Comparison of ENCODE assay signal across 9 mouse cellular contexts in the genomic region with DNA sequence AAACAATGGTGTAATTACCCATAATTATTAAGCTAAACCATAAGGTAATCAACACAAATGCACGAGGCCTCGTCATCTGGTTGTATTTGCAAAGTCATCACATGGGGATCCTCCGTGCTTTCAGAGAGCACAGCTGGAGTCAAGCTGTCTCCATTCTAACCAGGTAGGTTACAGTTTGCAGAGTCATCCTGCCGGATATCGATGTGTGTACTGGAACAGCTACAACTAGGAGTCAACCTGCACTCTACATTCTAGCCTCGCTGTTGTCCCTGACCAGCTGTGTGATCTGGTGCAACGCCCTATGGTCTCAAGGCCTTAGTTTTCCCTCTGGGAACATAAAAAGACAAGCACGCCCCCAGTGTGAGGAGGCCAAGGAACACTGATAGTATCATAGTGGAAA. TPM values are rescaled to one million over a fixed set of nuclear protein-coding genes. Genes with fewer than 3 reads are reported as not detected.
DNase-seq lines count a peak whose midpoint lies in the region; ATAC-seq lines count a peak whose summit lies in the region.
"Had no signal": no experiment of that assay in that cellular context is flagged by ENCODE, and none has a peak within 500 bp of the region (broad histone marks: within the 10 kb centered on the region; RNA-seq: fewer than 3 reads in every experiment).

No protein-coding gene starts in this region.

- no peaks in the 10 kb centered on the region for H3K27me3 ChIP-seq in heart, embryonic 13.5 days (replicated peaks)
- no peaks in the 10 kb centered on the region for H3K27me3 ChIP-seq in forebrain, embryonic 16.5 days (replicated peaks; ENCODE audit: control insufficient read depth, insufficient read depth, low read length)
- H3K27me3 ChIP-seq in midbrain, embryonic 13.5 days: no peaks in the 10 kb centered on the region

- WGBS in heart, embryonic 13.5 days: 82% methylated on average over 8 of the region's 8 CpGs
- 62% methylated on average over 8 of the region's 8 CpGs for WGBS in forebrain, embryonic 16.5 days
- 71% methylated on average over 8 of the region's 8 CpGs for WGBS in midbrain, embryonic 13.5 days

- no peaks in the 10 kb centered on the region for H3K9me3 ChIP-seq in heart, embryonic 13.5 days
- H3K9me3 ChIP-seq in forebrain, embryonic 16.5 days (ENCODE audit: control insufficient read depth, low read length): no peaks in the 10 kb centered on the region
- H3K9me3 ChIP-seq in midbrain, embryonic 13.5 days: no peaks in the 10 kb centered on the region

- H3K9ac ChIP-seq in heart, embryonic 13.5 days: no peak overlapping the region
- no peak overlapping the region for H3K9ac ChIP-seq in forebrain, embryonic 16.5 days (replicated peaks; ENCODE audit: low read depth, low read length)
- no peak overlapping the region for H3K9ac ChIP-seq in midbrain, embryonic 13.5 days (replicated peaks)

- intact Hi-C loops in heart, postnatal 14 days (cut with DNase I): no loop called here

- no peak overlapping the region; the same call in 1 of the 2 replicates for H3K27ac ChIP-seq in heart, embryonic 13.5 days (replicated peaks)
- no peak overlapping the region for H3K27ac ChIP-seq in forebrain, embryonic 16.5 days (ENCODE audit: low read length)
- no peak overlapping the region for H3K27ac ChIP-seq in midbrain, embryonic 13.5 days

- peaks cover 28% of the 10 kb centered on the region for H3K36me3 ChIP-seq in heart, embryonic 13.5 days
- peaks cover 3% of the 10 kb centered on the region for H3K36me3 ChIP-seq in forebrain, embryonic 16.5 days (ENCODE audit: control insufficient read depth, insufficient read depth)
- peaks cover 24% of the 10 kb centered on the region; the same call in 1 of the 2 replicates for H3K36me3 ChIP-seq in midbrain, embryonic 13.5 days

- H3K4me2 ChIP-seq in heart, embryonic 13.5 days: peak overlapping the region; percentile 68
- H3K4me2 ChIP-seq in forebrain, embryonic 16.5 days (ENCODE audit: low read length): peak overlapping the region; percentile 66
- H3K4me2 ChIP-seq in midbrain, embryonic 13.5 days (replicated peaks): peak overlapping the region; percentile 57

- ATAC-seq in heart, embryonic 13.5 days (ENCODE audit: extremely low read depth, insufficient number of reproducible peaks, low FRiP score, low TSS enrichment): no peak
- no peak for ATAC-seq in forebrain, embryonic 16.5 days
- ATAC-seq in midbrain, embryonic 13.5 days: no peak
- ATAC-seq in CD4-positive, CD25-positive, alpha-beta regulatory T cell, adult 4 months: no peak

- H3K4me3 ChIP-seq in heart, embryonic 13.5 days: no peak overlapping the region
- peak overlapping the region; percentile 19; the same call in 1 of the 2 replicates for H3K4me3 ChIP-seq in forebrain, embryonic 16.5 days (replicated peaks; ENCODE audit: low read length)
- H3K4me3 ChIP-seq in midbrain, embryonic 13.5 days (replicated peaks): peak overlapping the region; percentile 67

- DNase-seq in heart, postnatal 14 days: no peak
- DNase-seq in adrenal gland, postnatal 10 days: peak; percentile 31
- no peak for DNase-seq in spleen, adult 12 weeks (ENCODE audit: low spot score)
- DNase-seq in right cerebral cortex, postnatal 14 days: no peak

- H3K4me1 ChIP-seq in heart, embryonic 13.5 days: peaks cover 11% of the 10 kb centered on the region; the same call in 1 of the 2 replicates
- H3K4me1 ChIP-seq in forebrain, embryonic 16.5 days (replicated peaks; ENCODE audit: control insufficient read depth, insufficient read depth, low read length): peaks cover 5% of the 10 kb centered on the region; the same call in 1 of the 2 replicates
- H3K4me1 ChIP-seq in midbrain, embryonic 13.5 days (replicated peaks): peaks cover 22% of the 10 kb centered on the region

RNA-seq across cellular contexts. Expression of a gene that starts 2.1 kb away (rescaled TPM):
- 123 and 137 TPM in 2 replicates for polyA plus RNA-seq in heart, embryonic 13.5 days (2015; fragmentation: Nextera tagmentation; extraction: Ambion mirVana)
- total RNA-seq in heart, postnatal 14 days (2021): 10 to 100 TPM; 27.7 to 29.4 TPM
- 100 to 1,000 TPM; 225 to 276 TPM for total RNA-seq in adrenal gland, postnatal 10 days (2021)
- polyA plus RNA-seq in forebrain, embryonic 16.5 days (2015; fragmentation: Nextera tagmentation; extraction: Ambion mirVana): 549 and 562 TPM in 2 replicates
- 610 and 651 TPM in 2 replicates for polyA plus RNA-seq in midbrain, embryonic 13.5 days (2015; fragmentation: Nextera tagmentation; extraction: Ambion mirVana)
- polyA plus RNA-seq in CD4-positive, CD25-positive, alpha-beta regulatory T cell, adult 4 months (2017; shearing (Covaris generic)): 10 to 100 TPM; 57.8 to 64.4 TPM

RNA-seq across cellular contexts. Expression of a gene that starts 45.1 kb away (rescaled TPM):
- polyA plus RNA-seq in heart, embryonic 13.5 days (2015; fragmentation: Nextera tagmentation; extraction: Ambion mirVana): 1.4 and 1.5 TPM in 2 replicates
- total RNA-seq in heart, postnatal 14 days (2021): 1 to 10 TPM; 1.9 to 2.2 TPM
- total RNA-seq in adrenal gland, postnatal 10 days (2021): 1 to 10 TPM; 4.0 to 5.6 TPM
- polyA plus RNA-seq in forebrain, embryonic 16.5 days (2015; fragmentation: Nextera tagmentation; extraction: Ambion mirVana): 3.8 TPM in 2 replicates
- 5.0 and 5.4 TPM in 2 replicates for polyA plus RNA-seq in midbrain, embryonic 13.5 days (2015; fragmentation: Nextera tagmentation; extraction: Ambion mirVana)
- 1 to 10 TPM in 1 of 2 experiments, under 1 TPM in 1; 0.89 to 1.1 TPM for polyA plus RNA-seq in CD4-positive, CD25-positive, alpha-beta regulatory T cell, adult 4 months (2017; shearing (Covaris generic))
- polyA plus RNA-seq: erythroblast, embryonic 14.5 days had no signal
